Mouse (Mus musculus) CH12.LX (cell line): ENCODE measurements at regions not wholly inside any gene's neighbourhood (a gene's known extent, or its start where the extent isn't known, plus 50 kb on each side); places are given as distances from the start of the nearest gene placed in this dataset.

Experiments
- CHD2 ChIP-seq: IDR thresholded peaks from 2 replicates; pipeline ENCODE4 v1.6.1; 2011; ENCODE audit warnings: low read length, improper control_type of control experiment
- CTCF ChIP-seq, 2 experiments: IDR thresholded peaks in 1 of 2; conservative IDR thresholded peaks in 1 of 2; 2 replicates each; pipeline ENCODE4 v1.5.1; 2011 to 2012; ENCODE audit warnings: low read depth in 2 of 2, low read length in 2 of 2, improper control_type of control experiment in 1 of 2, inconsistent platforms in 1 of 2, mild to moderate bottlenecking in 1 of 2, moderate library complexity in 1 of 2
- EP300 ChIP-seq: IDR thresholded peaks from 2 replicates; pipeline ENCODE4 v1.6.1; 2011; ENCODE audit warnings: low read length, improper control_type of control experiment
- MAFK ChIP-seq: IDR thresholded peaks from 2 replicates; pipeline ENCODE4 v1.6.1; 2011; ENCODE audit warnings: low read length, improper control_type of control experiment; ENCODE audit not compliant: insufficient replicate concordance
- MYC ChIP-seq: IDR thresholded peaks from 2 replicates; pipeline ENCODE4 v1.6.1; 2011; ENCODE audit warnings: low read depth, mild to moderate bottlenecking, improper control_type of control experiment, low read length
- POLR2A ChIP-seq: IDR thresholded peaks from 2 replicates; pipeline ENCODE4 v1.6.1; 2011; ENCODE audit warnings: low read depth, mild to moderate bottlenecking, improper control_type of control experiment, low read length
- SMC3 ChIP-seq: IDR thresholded peaks from 2 replicates; pipeline ENCODE4 v1.6.1; 2011; ENCODE audit warnings: low read depth, low read length, improper control_type of control experiment
- TCF12 ChIP-seq: IDR thresholded peaks from 2 replicates; pipeline ENCODE4 v1.6.1; 2014; ENCODE audit warnings: low read depth, mild to moderate bottlenecking, inconsistent platforms, low read length, improper control_type of control experiment
- ZC3H11A ChIP-seq: IDR thresholded peaks from 2 replicates; pipeline ENCODE4 v1.6.1; 2012; ENCODE audit warnings: low read depth, mild to moderate bottlenecking, inconsistent platforms, low read length, improper control_type of control experiment

GRCm38 (mm10) chr8:67206064-67206463 lies 317.6 kb upstream of the Nat3 start:
- no peak for TF ChIP-seq MAFK
- no peak for TF ChIP-seq EP300
- no peak for TF ChIP-seq MYC
- TF ChIP-seq POLR2A: no peak
- TF ChIP-seq CTCF (conservative IDR thresholded peaks at IDR 0.05 in 1 of 2, IDR thresholded peaks at IDR 0.05 in 1 of 2; ENCODE audit: low read depth in 2 of 2, low read length in 2 of 2): no peak
- no peak for TF ChIP-seq CHD2
- TF ChIP-seq TCF12: no peak
- no peak for TF ChIP-seq SMC3
- no peak for TF ChIP-seq ZC3H11A
